Mouse (Mus musculus) gastrocnemius, postnatal 4 days (tissue): ENCODE data around the gene Ugt1a1. TPM values are rescaled to one million over a fixed set of nuclear protein-coding genes. Genes with fewer than 3 reads are reported as not detected.
A peak's percentile ranks its signal among the peaks of the same experiment; 100 is the strongest.
"Not testable (repeated sequence)": the region's sequence is repeated elsewhere in the genome, so short reads cannot be mapped to it uniquely, and the experiment has no call there.

Source experiments
- DNase-seq, 2 experiments: peaks; one replicate each; pipeline ENCODE4 v3.0.0; 2021 to 2022; ENCODE audit warnings: low spot score in 2 of 2, mixed read lengths in 2 of 2
- long read RNA-seq, 2 experiments: library from polyadenylated mRNA; stranded (forward); transcript quantifications; one replicate each; pipeline ENCODE4 v2.0.0; 2021
- total RNA-seq, 2 experiments: library from RNA; stranded (reverse); gene quantifications; 2 replicates each; pipeline ENCODE4 v1.2.3; 2021

The Ugt1a1 gene
- total RNA-seq: 1 to 10 TPM in 1 of 2 experiments, under 1 TPM in 1; 0.12 to 1.3 TPM
- long read RNA-seq, experiment 1, partial matches to known transcripts: 0 of 1 reads
- long read RNA-seq, experiment 1, other reads (novel, unspliced or antisense): 0 of 1 reads
- long read RNA-seq, experiment 2: 0 reads

- DNase-seq: peak in 1 of 2 experiments; percentile 16
Observed at GRCm38 (mm10) chr1:88211812-88212211, at the start of gene Ugt1a1. Gene Ugt1a1, plus strand, starts transcription at chr1:88211959.

DNA sequence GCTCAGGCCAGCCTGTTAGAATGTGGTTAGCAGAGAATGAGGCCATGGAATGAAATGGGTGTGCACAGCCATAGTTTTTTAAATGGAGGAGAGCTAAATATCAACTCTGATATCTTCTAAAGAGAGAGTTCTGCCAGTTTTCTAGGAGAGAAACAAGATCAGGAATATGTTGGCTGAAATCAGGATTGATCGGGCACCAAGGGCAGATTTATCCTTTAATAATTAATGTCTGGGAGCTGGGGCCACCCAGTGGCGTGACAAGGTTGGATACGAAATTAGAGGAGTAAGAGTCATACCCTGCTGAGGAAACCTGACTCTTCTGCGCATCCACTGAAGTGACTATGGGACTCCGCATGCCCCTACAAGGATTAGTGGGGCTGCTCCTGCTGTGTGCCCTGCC lies 46.0 kb upstream of the Ugt1a1 start, which contains the start of gene Ugt1a5:
Gene Ugt1a5, plus strand, starts transcription at position 302 of the 400 bp plus-strand sequence.
- DNase-seq: no peak

GRCm38 (mm10) chr1:88172190-88172589 lies 39.6 kb upstream of the Ugt1a1 start:
- DNase-seq: not testable (repeated sequence)

- no peak for DNase-seq
Observed at GRCm38 (mm10) chr1:88179657-88180056, 32.1 kb upstream of the Ugt1a1 start.

GRCm38 (mm10) chr1:88186325-88186935 lies 25.3 kb upstream of the Ugt1a1 start:
- no peak for DNase-seq

GRCm38 (mm10) chr1:88192136-88192535 lies 19.6 kb upstream of the Ugt1a1 start:
- no peak for DNase-seq

DNA sequence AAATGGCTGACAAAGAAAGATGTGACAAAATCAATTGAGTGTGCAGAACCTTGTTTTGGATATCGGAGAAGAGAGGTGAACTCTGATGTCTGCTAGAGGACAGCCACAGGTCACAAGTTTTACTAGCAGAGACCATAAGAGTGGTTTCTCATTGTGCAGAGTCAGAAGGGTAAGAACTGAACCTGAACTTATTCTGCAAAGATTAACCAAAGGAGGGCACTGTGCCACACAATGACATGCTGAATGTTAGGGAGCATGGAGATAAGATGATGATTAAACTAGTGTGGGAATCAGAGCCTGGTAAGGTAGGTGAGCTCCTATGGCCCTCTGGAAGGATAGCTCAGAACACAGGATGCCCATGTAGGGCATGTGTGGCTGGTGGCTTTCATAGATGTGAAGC lies 16.1 kb upstream of the Ugt1a1 start:
- no peak for DNase-seq

GRCm38 (mm10) chr1:88197443-88197842 lies 14.3 kb upstream of the Ugt1a1 start:
- DNase-seq: no peak

DNA sequence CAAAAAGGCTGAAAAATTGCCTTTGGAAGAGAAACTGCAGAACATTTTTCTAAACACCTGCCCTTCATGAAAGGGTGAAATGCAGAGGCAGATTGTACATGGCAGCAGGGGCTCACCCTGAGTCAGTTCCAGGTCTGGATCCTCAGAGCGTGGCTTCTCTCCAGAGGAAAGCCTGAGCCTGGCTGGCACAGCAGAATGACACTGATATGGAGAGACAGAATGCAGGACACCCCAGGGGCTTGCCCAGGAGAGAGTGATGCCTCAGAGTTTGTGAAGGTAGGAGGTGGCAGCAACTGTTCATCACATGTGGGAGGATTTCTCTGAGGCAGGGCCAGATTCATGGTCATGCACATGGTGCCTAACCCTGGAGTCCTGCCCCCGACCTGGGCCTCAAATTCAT lies 11.8 kb upstream of the Ugt1a1 start:
- no peak for DNase-seq

DNA sequence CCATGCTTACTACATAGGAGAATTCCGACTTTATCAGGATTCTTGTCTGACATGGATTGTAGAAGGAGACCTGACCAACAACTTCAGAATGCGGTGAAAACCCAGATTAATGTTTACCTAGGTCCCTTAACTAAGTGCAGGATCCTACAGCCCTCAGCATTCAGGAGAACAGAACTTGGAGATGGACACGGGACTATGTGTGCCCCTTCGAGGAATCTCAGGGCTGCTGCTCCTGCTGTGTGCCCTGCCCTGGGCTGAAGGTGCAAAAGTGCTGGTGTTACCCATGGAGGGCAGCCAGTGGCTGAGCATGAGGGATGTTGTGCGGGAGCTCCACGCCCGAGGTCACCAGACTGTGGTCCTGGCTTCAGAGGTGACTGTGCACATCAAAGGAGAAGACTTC lies 11.3 kb upstream of the Ugt1a1 start, which contains the start of gene Ugt1a2:
Gene Ugt1a2, plus strand, starts transcription at position 146 of the 400 bp plus-strand sequence.
- DNase-seq: no peak

- DNase-seq: peak; percentile 61 to 80
Observed at GRCm38 (mm10) chr1:88205294-88205922, 6.4 kb upstream of the Ugt1a1 start, which contains the start of gene Dnajb3. Gene Dnajb3, minus strand, starts transcription at chr1:88205782.

DNA sequence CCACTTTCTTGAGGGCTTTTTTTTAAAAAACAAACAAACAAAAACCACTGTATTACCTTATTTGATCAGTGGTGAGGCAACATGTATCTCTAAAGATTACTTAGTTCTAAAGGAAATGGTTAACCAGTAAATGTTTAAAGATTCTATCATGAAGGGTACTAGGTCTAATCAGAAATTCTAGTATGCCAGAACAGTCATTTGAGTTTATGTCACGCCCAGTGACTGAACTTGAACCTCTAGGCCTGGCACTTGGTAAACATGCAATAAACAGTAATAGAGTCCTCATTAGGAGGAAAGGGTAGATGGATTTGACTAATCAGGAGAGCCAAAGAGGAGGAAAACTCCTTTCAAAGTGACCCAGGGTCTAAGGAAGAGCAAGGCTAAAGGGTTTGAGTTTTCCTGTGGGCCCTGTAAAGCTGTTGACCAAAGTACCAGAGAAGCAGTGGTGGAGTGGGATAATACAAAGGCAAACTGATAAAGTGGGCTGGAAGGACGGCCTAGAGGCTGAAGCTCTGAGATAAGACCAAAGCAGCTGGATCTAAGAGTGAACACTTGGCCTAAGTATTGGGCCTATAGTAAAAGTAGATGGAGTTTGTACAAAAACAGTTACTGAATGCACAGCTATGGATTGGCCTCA lies 4.8 kb upstream of the Ugt1a1 start:
- DNase-seq: no peak

DNA sequence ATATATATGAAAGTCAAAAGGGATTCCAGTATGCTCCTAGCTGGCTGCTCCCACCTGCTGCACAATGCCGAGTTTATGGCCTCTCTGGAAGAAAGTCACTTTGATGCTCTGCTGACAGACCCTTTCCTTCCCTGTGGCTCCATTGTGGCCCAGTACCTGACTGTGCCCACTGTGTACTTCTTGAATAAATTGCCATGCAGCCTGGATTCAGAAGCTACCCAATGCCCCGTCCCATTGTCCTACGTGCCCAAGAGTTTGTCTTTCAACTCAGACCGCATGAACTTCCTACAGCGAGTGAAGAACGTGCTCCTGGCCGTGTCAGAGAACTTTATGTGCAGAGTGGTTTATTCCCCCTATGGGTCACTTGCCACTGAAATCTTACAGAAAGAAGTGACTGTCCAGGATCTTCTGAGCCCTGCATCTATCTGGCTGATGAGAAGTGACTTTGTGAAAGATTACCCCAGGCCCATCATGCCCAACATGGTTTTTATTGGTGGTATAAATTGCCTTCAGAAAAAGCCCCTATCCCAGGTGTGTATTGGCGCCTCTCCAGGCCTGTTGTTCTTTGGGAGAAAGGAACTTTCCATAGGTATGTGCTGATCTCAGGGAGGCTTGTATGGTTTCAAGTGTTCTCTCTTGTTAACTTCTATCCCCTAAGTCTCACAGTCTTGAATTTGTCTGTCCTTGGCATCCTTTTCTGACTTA lies 734 bp downstream of the Ugt1a1 start:
- peak in 1 of 2 experiments; percentile 18 for DNase-seq

DNA sequence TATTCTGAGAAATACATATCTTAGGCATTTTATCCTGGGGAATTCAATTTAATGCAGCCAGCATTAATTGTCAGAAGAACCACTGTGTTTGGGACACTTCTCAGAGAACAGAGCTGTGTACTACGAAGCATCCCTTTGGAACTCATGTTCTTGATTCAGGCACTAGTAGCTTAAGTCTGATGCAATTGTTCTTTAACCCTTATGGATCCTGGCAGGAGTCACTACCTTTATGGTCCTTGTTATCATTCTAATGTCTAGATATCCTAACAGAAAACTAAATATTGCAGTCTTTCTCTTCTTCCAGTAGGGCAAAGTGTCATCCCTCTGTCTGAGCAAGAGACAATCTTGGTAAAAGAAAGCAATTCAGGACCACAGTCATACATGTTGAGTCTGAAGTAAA lies 1.3 kb downstream of the Ugt1a1 start:
- no peak for DNase-seq

- peak in 1 of 2 experiments; percentile 28 for DNase-seq
Observed at GRCm38 (mm10) chr1:88213766-88214461, 2.2 kb downstream of the Ugt1a1 start.

DNA sequence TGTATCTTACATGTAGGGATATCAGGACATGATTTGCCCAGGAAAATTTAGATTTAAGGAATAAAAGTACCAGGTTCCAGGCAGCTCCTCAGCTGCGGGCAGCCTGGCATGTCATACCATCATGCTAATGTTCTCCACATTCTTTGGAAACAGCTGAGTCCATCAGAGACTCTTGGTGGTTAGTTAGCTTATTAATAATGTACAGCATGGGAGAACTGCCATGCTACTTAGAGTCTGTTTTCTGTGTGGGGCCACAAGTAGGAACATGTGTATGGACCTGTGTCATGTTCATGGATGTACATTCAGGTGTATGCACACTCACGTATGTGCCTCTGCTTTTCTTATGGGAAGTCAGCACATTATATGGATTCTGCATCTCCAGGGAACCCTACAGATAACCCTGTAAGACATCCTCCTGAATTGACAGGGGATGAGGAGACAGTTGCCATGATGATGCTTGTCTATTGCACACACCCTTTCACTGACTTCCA lies 2.7 kb downstream of the Ugt1a1 start:
- DNase-seq: peak in 1 of 2 experiments; percentile 9

- peak in 1 of 2 experiments; percentile 9 for DNase-seq
Observed at GRCm38 (mm10) chr1:88215466-88216380, 4.0 kb downstream of the Ugt1a1 start.

- peak in 1 of 2 experiments; percentile 10 for DNase-seq
Observed at GRCm38 (mm10) chr1:88216551-88216950, 4.8 kb downstream of the Ugt1a1 start.

DNA sequence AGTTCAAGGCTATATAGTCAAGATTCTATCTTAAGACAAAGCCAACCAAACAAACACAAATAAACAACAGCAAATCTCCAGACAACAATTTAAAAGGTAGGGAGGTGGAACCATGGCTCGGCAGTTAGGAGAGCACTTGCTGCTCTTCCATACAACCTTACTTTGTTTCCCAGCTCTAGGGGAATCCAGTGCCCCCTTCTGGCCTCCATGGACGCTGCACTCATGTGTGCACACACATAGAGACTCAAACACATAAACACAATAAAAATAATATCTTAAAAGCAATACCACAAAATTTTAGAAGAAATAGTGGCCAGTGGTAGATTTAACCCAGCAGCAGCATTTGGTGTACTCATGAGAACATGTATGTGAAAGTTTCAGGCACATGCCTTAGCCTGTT lies 5.4 kb downstream of the Ugt1a1 start:
- DNase-seq: peak in 1 of 2 experiments; percentile 15
